Mouse (Mus musculus) megakaryocyte, adult 5-6 weeks (primary cell): ENCODE data around the gene Gadd45gip1. TPM values are rescaled to one million over a fixed set of nuclear protein-coding genes. Genes with fewer than 3 reads are reported as not detected.

Source experiments
- ATAC-seq: 2 replicates; pipeline ENCODE4 v1.8.0; 2016; ENCODE audit warnings: mild to moderate bottlenecking, inconsistent platforms; ENCODE audit not compliant: poor library complexity, severe bottlenecking
- total RNA-seq, 2 experiments: library from RNA; stranded (forward) in 1 of 2; stranded (reverse) in 1 of 2; fragments of 153-499, 151-499 nt in 1 of 2; fragments of 221-1000, 200-1000 nt in 1 of 2; gene quantifications; 2 replicates each; pipeline versions ENCODE4 v1.2.3 to v1.2.4; 2015 to 2017

The Gadd45gip1 gene
- total RNA-seq, 2 experiments from 2014 or later = 6.6 to 20.5 TPM

GRCm38 (mm10) chr8:84794486-84794885 is 36.8 kb upstream of the Gadd45gip1 start:
- ATAC-seq = no peak

- ATAC-seq = no peak
These were observed 34.0 kb upstream of the Gadd45gip1 start for GRCm38 (mm10) chr8:84797256-84797797.

- ATAC-seq = no peak
These were observed 33.4 kb upstream of the Gadd45gip1 start for GRCm38 (mm10) chr8:84797971-84798370.

- peak; percentile 26 for ATAC-seq
These were observed 32.7 kb upstream of the Gadd45gip1 start for GRCm38 (mm10) chr8:84798446-84799135.

- ATAC-seq = peak; percentile 57
These were observed 32.0 kb upstream of the Gadd45gip1 start for GRCm38 (mm10) chr8:84799136-84799931.

- peak; percentile 60 for ATAC-seq
These were observed 31.1 kb upstream of the Gadd45gip1 start, which contains the start of gene Nfix for GRCm38 (mm10) chr8:84799999-84800831. Gene Nfix, minus strand, starts transcription at chr8:84800344.

GRCm38 (mm10) chr8:84806031-84806430 is 25.3 kb upstream of the Gadd45gip1 start:
- no peak for ATAC-seq

GRCm38 (mm10) chr8:84809109-84809940 is 22.0 kb upstream of the Gadd45gip1 start:
- no peak for ATAC-seq

GRCm38 (mm10) chr8:84809941-84810280 is 21.4 kb upstream of the Gadd45gip1 start:
- ATAC-seq = no peak

- ATAC-seq = peak; percentile 73
These were observed 20.4 kb upstream of the Gadd45gip1 start for GRCm38 (mm10) chr8:84810896-84811295.

GRCm38 (mm10) chr8:84811303-84811702 is 20.0 kb upstream of the Gadd45gip1 start:
- no peak for ATAC-seq

GRCm38 (mm10) chr8:84813059-84813458 is 18.3 kb upstream of the Gadd45gip1 start:
- peak; percentile 65 for ATAC-seq

- no peak for ATAC-seq
These were observed 17.5 kb upstream of the Gadd45gip1 start for GRCm38 (mm10) chr8:84813830-84814229.

GRCm38 (mm10) chr8:84814240-84814554 is 17.1 kb upstream of the Gadd45gip1 start:
- ATAC-seq = no peak

- ATAC-seq = no peak
These were observed 16.5 kb upstream of the Gadd45gip1 start for GRCm38 (mm10) chr8:84814555-84815441.

GRCm38 (mm10) chr8:84815547-84815946 is 15.8 kb upstream of the Gadd45gip1 start:
- peak; percentile 93 for ATAC-seq

GRCm38 (mm10) chr8:84816117-84816516 is 15.2 kb upstream of the Gadd45gip1 start:
- no peak for ATAC-seq

GRCm38 (mm10) chr8:84822723-84823122 is 8.6 kb upstream of the Gadd45gip1 start, which contains the start of gene Dand5:
Gene Dand5, minus strand, starts transcription at chr8:84822823.
- no peak for ATAC-seq

- peak; percentile 99 for ATAC-seq
These were observed 7.7 kb upstream of the Gadd45gip1 start for GRCm38 (mm10) chr8:84823653-84824052.
